Mouse (Mus musculus): ENCODE measurements around the gene Kcnma1. TPM values are rescaled to one million over a fixed set of nuclear protein-coding genes. Genes with fewer than 3 reads are reported as not detected.

Gene Kcnma1
- polyA plus RNA-seq, 1 experiment from 2014 or later = 0.31 TPM

DNA sequence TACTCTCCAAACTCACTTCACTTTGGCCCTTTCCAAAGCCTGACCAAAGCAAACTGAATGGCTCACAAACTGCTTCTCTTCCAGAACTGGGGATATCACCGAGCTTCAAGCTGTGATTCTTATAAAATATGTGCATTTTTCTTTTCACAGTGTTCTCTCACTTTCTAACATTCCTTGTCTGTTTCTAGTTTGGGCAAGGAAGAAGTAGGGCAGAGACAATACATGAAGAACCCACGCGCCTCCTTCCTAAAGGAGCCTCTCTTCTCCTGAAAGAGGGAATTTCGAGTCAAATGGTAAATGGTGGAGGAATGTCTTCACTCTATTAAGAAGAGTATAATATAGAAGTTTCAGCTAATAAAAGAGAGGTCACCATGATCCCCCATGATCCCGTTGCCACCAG lies 709.0 kb downstream of the Kcnma1 start:
- no peak overlapping the region for H3K27ac ChIP-seq (replicated peaks in 1 of 2; ENCODE audit: control insufficient read depth in 1 of 2, insufficient read depth in 1 of 2, low read depth in 2 of 2, low read length in 2 of 2)
- no peaks in the 10 kb centered on the region for H3K9me3 ChIP-seq (ENCODE audit: control insufficient read depth, low read length)
- H3K27me3 ChIP-seq (ENCODE audit: control insufficient read depth, insufficient read depth, low read length) = no peaks in the 10 kb centered on the region
- no peaks in the 10 kb centered on the region for H3K4me1 ChIP-seq (ENCODE audit: control insufficient read depth in 2 of 2, insufficient read depth in 2 of 2, low read length in 2 of 2)
- ATAC-seq (ENCODE audit: insufficient number of reproducible peaks, insufficient read depth, low FRiP score, low read depth) = no peak
- H3K36me3 ChIP-seq (ENCODE audit: control insufficient read depth, insufficient read depth, low read length) = no peaks in the 10 kb centered on the region
- no peak overlapping the region for H3K4me3 ChIP-seq (ENCODE audit: control insufficient read depth in 1 of 2, insufficient read depth in 1 of 2, low read depth in 1 of 2, low read length in 2 of 2)
- WGBS = 83% methylated on average over 5 of the region's 5 CpGs
- no peak overlapping the region for H3K4me2 ChIP-seq (ENCODE audit: low read length)
- no peak overlapping the region for H3K9ac ChIP-seq (ENCODE audit: low read length)

DNA sequence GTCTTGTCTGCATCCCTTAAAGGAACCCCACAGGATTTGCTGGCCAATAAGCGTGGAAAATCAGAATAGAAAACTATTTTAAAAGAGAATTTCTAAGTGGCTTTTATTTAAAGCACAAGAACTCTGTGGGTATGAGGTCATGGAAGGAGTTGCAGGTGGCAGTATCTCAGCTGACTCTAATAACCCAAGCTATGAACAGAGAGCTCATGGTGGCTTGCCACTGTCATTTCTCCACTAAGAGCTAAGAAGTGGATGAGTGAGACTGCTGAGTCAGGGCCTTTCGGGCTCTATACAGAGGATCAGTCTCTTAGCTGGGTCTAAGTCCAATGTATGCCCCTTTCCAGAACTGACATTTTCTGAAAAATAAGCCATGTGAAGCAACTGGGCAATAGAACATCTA lies 713.8 kb downstream of the Kcnma1 start:
- no peaks in the 10 kb centered on the region for H3K9me3 ChIP-seq (ENCODE audit: control insufficient read depth, low read length)
- H3K4me1 ChIP-seq (ENCODE audit: control insufficient read depth in 2 of 2, insufficient read depth in 2 of 2, low read length in 2 of 2) = no peaks in the 10 kb centered on the region
- H3K27me3 ChIP-seq (ENCODE audit: control insufficient read depth, insufficient read depth, low read length) = no peaks in the 10 kb centered on the region
- no peak for ATAC-seq (ENCODE audit: insufficient number of reproducible peaks, insufficient read depth, low FRiP score, low read depth)
- H3K4me3 ChIP-seq (ENCODE audit: control insufficient read depth in 1 of 2, insufficient read depth in 1 of 2, low read depth in 1 of 2, low read length in 2 of 2) = no peak overlapping the region
- H3K36me3 ChIP-seq (ENCODE audit: control insufficient read depth, insufficient read depth, low read length) = no peaks in the 10 kb centered on the region
- no peak overlapping the region for H3K27ac ChIP-seq (replicated peaks in 1 of 2; ENCODE audit: control insufficient read depth in 1 of 2, insufficient read depth in 1 of 2, low read depth in 2 of 2, low read length in 2 of 2)
- no peak overlapping the region for H3K9ac ChIP-seq (ENCODE audit: low read length)
- H3K4me2 ChIP-seq (ENCODE audit: low read length) = no peak overlapping the region
- WGBS = 77% methylated on average over 2 of the region's 2 CpGs

GRCm38 (mm10) chr14:23290634-23291033 lies 723.7 kb downstream of the Kcnma1 start:
- Histone ChIP-seq H3K9ac (ENCODE audit: low read length) (no peak overlapping the region), H3K4me3 (ENCODE audit: control insufficient read depth in 1 of 2, insufficient read depth in 1 of 2, low read depth in 1 of 2, low read length in 2 of 2) (no peak overlapping the region), H3K36me3 (ENCODE audit: control insufficient read depth, insufficient read depth, low read length) (no peaks in the 10 kb centered on the region), H3K27ac (replicated peaks in 1 of 2; ENCODE audit: control insufficient read depth in 1 of 2, insufficient read depth in 1 of 2, low read depth in 2 of 2, low read length in 2 of 2) (no peak overlapping the region), H3K9me3 (ENCODE audit: control insufficient read depth, low read length) (no peaks in the 10 kb centered on the region), H3K27me3 (ENCODE audit: control insufficient read depth, insufficient read depth, low read length) (no peaks in the 10 kb centered on the region), H3K4me2 (ENCODE audit: low read length) (no peak overlapping the region), H3K4me1 (ENCODE audit: control insufficient read depth in 2 of 2, insufficient read depth in 2 of 2, low read length in 2 of 2) (no peaks in the 10 kb centered on the region)
- 75% methylated on average over 2 of the region's 2 CpGs for WGBS
- no peak for ATAC-seq (ENCODE audit: insufficient number of reproducible peaks, insufficient read depth, low FRiP score, low read depth)

DNA sequence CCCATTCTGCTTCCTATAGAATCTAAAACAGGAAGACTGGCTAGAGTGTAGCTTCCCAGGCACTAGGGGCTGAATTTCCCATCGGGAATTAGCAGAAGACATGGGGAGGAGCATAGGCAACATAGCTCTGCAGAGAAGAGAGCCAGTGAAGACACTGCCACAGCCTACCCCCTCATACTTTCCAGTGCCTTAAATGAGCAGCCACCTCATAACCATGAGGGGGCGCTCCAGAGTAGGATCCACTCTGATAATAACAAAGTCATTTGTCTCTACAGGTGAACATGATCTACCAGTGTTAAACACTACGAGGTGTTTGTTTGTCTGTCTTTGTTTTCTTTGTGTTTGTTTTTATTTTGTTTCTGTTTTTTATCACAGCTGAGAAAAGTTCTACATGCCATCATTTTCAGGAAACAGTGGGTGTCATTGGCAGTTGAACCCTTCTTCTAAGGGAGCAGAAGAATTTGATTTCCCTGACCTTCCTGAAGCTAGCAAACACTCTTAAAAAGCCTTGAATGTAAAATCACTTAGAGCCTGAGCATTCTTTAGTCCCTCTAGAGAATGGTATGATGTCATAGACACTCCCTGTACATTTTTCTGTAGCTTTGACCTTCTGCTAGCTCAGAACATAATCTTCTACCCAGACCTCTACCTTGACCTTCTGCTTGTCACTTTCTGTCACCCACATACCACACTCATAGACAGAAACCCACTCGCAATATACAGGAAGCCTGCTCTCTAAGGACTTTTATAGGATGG lies 747.6 kb downstream of the Kcnma1 start:
- H3K36me3 ChIP-seq (ENCODE audit: control insufficient read depth, insufficient read depth, low read length) = no peaks in the 10 kb centered on the region
- ATAC-seq (ENCODE audit: insufficient number of reproducible peaks, insufficient read depth, low FRiP score, low read depth) = no peak
- 41% methylated on average over 4 of the region's 4 CpGs for WGBS
- H3K9ac ChIP-seq (ENCODE audit: low read length) = no peak overlapping the region
- H3K4me1 ChIP-seq (ENCODE audit: control insufficient read depth in 2 of 2, insufficient read depth in 2 of 2, low read length in 2 of 2) = no peaks in the 10 kb centered on the region
- no peak overlapping the region for H3K27ac ChIP-seq (replicated peaks in 1 of 2; ENCODE audit: control insufficient read depth in 1 of 2, insufficient read depth in 1 of 2, low read depth in 2 of 2, low read length in 2 of 2)
- no peak overlapping the region for H3K4me2 ChIP-seq (ENCODE audit: low read length)
- H3K4me3 ChIP-seq (ENCODE audit: control insufficient read depth in 1 of 2, insufficient read depth in 1 of 2, low read depth in 1 of 2, low read length in 2 of 2) = no peak overlapping the region
- no peaks in the 10 kb centered on the region for H3K27me3 ChIP-seq (ENCODE audit: control insufficient read depth, insufficient read depth, low read length)
- no peaks in the 10 kb centered on the region for H3K9me3 ChIP-seq (ENCODE audit: control insufficient read depth, low read length)

GRCm38 (mm10) chr14:23253154-23253553 lies 761.1 kb downstream of the Kcnma1 start:
- Histone ChIP-seq H3K27me3 (ENCODE audit: control insufficient read depth, insufficient read depth, low read length) (no peaks in the 10 kb centered on the region), H3K9ac (ENCODE audit: low read length) (no peak overlapping the region), H3K27ac (replicated peaks in 1 of 2; ENCODE audit: control insufficient read depth in 1 of 2, insufficient read depth in 1 of 2, low read depth in 2 of 2, low read length in 2 of 2) (no peak overlapping the region), H3K9me3 (ENCODE audit: control insufficient read depth, low read length) (no peaks in the 10 kb centered on the region), H3K4me2 (ENCODE audit: low read length) (no peak overlapping the region), H3K4me3 (ENCODE audit: control insufficient read depth in 1 of 2, insufficient read depth in 1 of 2, low read depth in 1 of 2, low read length in 2 of 2) (no peak overlapping the region), H3K36me3 (ENCODE audit: control insufficient read depth, insufficient read depth, low read length) (no peaks in the 10 kb centered on the region), H3K4me1 (ENCODE audit: control insufficient read depth in 2 of 2, insufficient read depth in 2 of 2, low read length in 2 of 2) (no peaks in the 10 kb centered on the region)
- WGBS = 89% methylated on average over 4 of the region's 4 CpGs
- ATAC-seq (ENCODE audit: insufficient number of reproducible peaks, insufficient read depth, low FRiP score, low read depth) = no peak

GRCm38 (mm10) chr14:23244446-23244845 lies 769.8 kb downstream of the Kcnma1 start:
- WGBS = 72% methylated on average over 5 of the region's 5 CpGs
- Histone ChIP-seq H3K27ac (replicated peaks in 1 of 2; ENCODE audit: control insufficient read depth in 1 of 2, insufficient read depth in 1 of 2, low read depth in 2 of 2, low read length in 2 of 2) (peak overlapping the region; percentile 98), H3K36me3 (ENCODE audit: control insufficient read depth, insufficient read depth, low read length) (no peaks in the 10 kb centered on the region), H3K9ac (ENCODE audit: low read length) (peak overlapping the region; percentile 39), H3K27me3 (ENCODE audit: control insufficient read depth, insufficient read depth, low read length) (no peaks in the 10 kb centered on the region), H3K4me3 (ENCODE audit: control insufficient read depth in 1 of 2, insufficient read depth in 1 of 2, low read depth in 1 of 2, low read length in 2 of 2) (no peak overlapping the region), H3K4me1 (ENCODE audit: control insufficient read depth in 2 of 2, insufficient read depth in 2 of 2, low read length in 2 of 2) (peaks cover 6 to 14% of the 10 kb centered on the region in 2 experiments), H3K4me2 (ENCODE audit: low read length) (peak overlapping the region; percentile 23; the same call in 1 of the 2 replicates), H3K9me3 (ENCODE audit: control insufficient read depth, low read length) (no peaks in the 10 kb centered on the region)
- no peak for ATAC-seq (ENCODE audit: insufficient number of reproducible peaks, insufficient read depth, low FRiP score, low read depth)

GRCm38 (mm10) chr14:23243857-23244256 lies 770.4 kb downstream of the Kcnma1 start:
- no peak overlapping the region for H3K4me3 ChIP-seq (ENCODE audit: control insufficient read depth in 1 of 2, insufficient read depth in 1 of 2, low read depth in 1 of 2, low read length in 2 of 2)
- peaks cover 6 to 14% of the 10 kb centered on the region in 2 experiments for H3K4me1 ChIP-seq (ENCODE audit: control insufficient read depth in 2 of 2, insufficient read depth in 2 of 2, low read length in 2 of 2)
- peak overlapping the region; percentile 51 for H3K9ac ChIP-seq (ENCODE audit: low read length)
- peak; percentile 79; the same call in 1 of the 2 replicates for ATAC-seq (ENCODE audit: insufficient number of reproducible peaks, insufficient read depth, low FRiP score, low read depth)
- peak overlapping the region; percentile 42 for H3K4me2 ChIP-seq (ENCODE audit: low read length)
- H3K9me3 ChIP-seq (ENCODE audit: control insufficient read depth, low read length) = no peaks in the 10 kb centered on the region
- no peaks in the 10 kb centered on the region for H3K36me3 ChIP-seq (ENCODE audit: control insufficient read depth, insufficient read depth, low read length)
- H3K27ac ChIP-seq (replicated peaks in 1 of 2; ENCODE audit: control insufficient read depth in 1 of 2, insufficient read depth in 1 of 2, low read depth in 2 of 2, low read length in 2 of 2) = peak overlapping the region; percentile 98
- no peaks in the 10 kb centered on the region for H3K27me3 ChIP-seq (ENCODE audit: control insufficient read depth, insufficient read depth, low read length)
